Mouse (Mus musculus) cerebellum, adult 2 months (tissue): ENCODE results near the gene 9430038I01Rik.

ENCODE experiments used
- CTCF ChIP-seq: fragments of 200-500 bp; IDR thresholded peaks from 2 replicates; pipeline ENCODE4 v1.5.1; 2011; ENCODE audit warnings: low read depth, mild to moderate bottlenecking, control low read depth, low read length, moderate library complexity, borderline replicate concordance; ENCODE audit not compliant: insufficient read depth
- POLR2A ChIP-seq: fragments of 200-500 bp; IDR thresholded peaks from 2 replicates; pipeline ENCODE4 v1.6.1; 2011; ENCODE audit warnings: low read length, control low read depth, borderline replicate concordance; ENCODE audit not compliant: insufficient read depth

GRCm38 (mm10) chr7:137371770-137372169, 38.8 kb downstream of the 9430038I01Rik start:
- TF ChIP-seq CTCF (no peak), POLR2A (no peak)
